Mouse (Mus musculus) embryonic facial prominence, embryonic 12.5 days (tissue): ENCODE results near the gene Gng8. TPM values are rescaled to one million over a fixed set of nuclear protein-coding genes. Genes with fewer than 3 reads are reported as not detected.

Experiments
- ATAC-seq: fragments of 200-750 bp; cut with Nextera tagmentation; 2 replicates; pipeline ENCODE4 v1.8.0; 2017; ENCODE audit not compliant: insufficient number of reproducible peaks, insufficient read depth, low FRiP score, low TSS enrichment
- H3K27ac ChIP-seq: fragments of 300-500 bp; sonication (generic); 2 replicates; pipeline ENCODE4 v1.5.1; 2016; ENCODE audit warnings: mild to moderate bottlenecking
- H3K27me3 ChIP-seq: fragments of 300-500 bp; sonication (generic); 2 replicates; pipeline ENCODE4 v1.6.1; 2016; ENCODE audit warnings: mild to moderate bottlenecking, moderate library complexity
- H3K36me3 ChIP-seq: fragments of 300-500 bp; sonication (generic); 2 replicates; pipeline ENCODE4 v1.6.1; 2016; ENCODE audit warnings: mild to moderate bottlenecking
- H3K4me1 ChIP-seq: fragments of 300-500 bp; sonication (generic); 2 replicates; pipeline ENCODE4 v1.6.1; 2016
- H3K4me2 ChIP-seq: fragments of 300-500 bp; sonication (generic); replicated peaks from 2 replicates; pipeline ENCODE4 v1.6.1; 2016; ENCODE audit warnings: mild to moderate bottlenecking, moderate library complexity
- H3K4me3 ChIP-seq: fragments of 300-500 bp; sonication (generic); 2 replicates; pipeline ENCODE4 v1.5.1; 2016; ENCODE audit warnings: mild to moderate bottlenecking
- H3K9ac ChIP-seq: fragments of 300-500 bp; sonication (generic); 2 replicates; pipeline ENCODE4 v1.6.1; 2016; ENCODE audit warnings: mild to moderate bottlenecking, moderate library complexity
- H3K9me3 ChIP-seq: fragments of 300-500 bp; sonication (generic); 2 replicates; pipeline ENCODE4 v1.6.1; 2016; ENCODE audit warnings: mild to moderate bottlenecking, moderate library complexity
- WGBS: fragments of 180-500 bp; shearing (Covaris S2); methylation state at CpG from one replicate; pipeline ENCODE4 v1.1.7; 2016; 5-methylcytosine and 5-hydroxymethylcytosine counted together
- polyA plus RNA-seq: library from polyadenylated mRNA; unstranded; fragments of >200 nt; fragmentation: Nextera tagmentation; extraction: Ambion mirVana; gene quantifications from 2 replicates; pipeline ENCODE4 v1.2.1, GENCODE M21; 2016

Gene Gng8
- polyA plus RNA-seq, 1 experiment from 2014 or later, result 22.7 TPM

DNA sequence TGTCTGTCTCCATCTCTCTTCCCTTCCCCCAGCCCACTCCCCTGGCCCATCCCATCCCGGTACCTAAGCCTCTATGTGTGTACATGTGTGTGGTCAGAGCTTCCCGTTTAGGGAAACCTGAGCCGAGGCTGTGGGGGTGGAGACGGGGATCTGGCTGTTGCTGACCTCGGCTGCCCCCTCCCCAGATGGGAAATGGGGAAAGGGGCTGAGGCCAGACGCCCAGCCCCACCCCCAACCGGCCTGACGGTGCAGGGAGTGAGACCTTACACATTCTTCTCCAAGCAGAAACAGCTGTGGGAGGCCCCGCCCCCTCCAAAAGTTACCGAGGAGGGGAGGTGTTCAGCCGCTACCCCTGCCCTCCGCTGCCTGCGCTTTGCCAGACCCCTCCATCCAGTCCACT lies 15.0 kb upstream of the Gng8 start:
- Histone ChIP-seq H3K27me3 (no peaks in the 10 kb centered on the region), H3K4me2 (peak overlapping the region; percentile 79), H3K36me3 (peaks cover 24% of the 10 kb centered on the region; the same call in 1 of the 2 replicates), H3K4me1 (peaks cover 22% of the 10 kb centered on the region), H3K27ac (peak overlapping the region; percentile 92), H3K9me3 (no peaks in the 10 kb centered on the region), H3K4me3 (peak overlapping the region; percentile 89), H3K9ac (peak overlapping the region; percentile 90)
- 0% methylated on average over 13 of the region's 13 CpGs for WGBS
- ATAC-seq, result peak; percentile 38

DNA sequence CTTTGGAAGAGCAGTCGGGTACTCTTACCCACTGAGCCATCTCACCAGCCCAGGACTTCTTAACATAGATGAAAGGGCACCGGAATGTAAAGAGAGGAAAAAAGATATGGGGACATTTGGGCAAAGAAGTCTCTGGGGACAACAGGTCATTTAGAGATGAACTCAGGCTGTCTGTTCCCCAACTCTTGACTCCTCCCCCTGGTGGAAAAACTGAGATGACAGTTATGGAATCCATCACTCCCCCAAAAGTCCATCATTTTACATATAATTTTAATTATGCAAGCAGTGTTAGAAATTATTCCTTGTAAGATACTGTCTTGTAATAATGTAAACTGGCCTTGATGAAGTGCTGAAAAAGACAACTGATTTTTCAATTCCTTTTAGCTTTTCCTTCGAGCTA lies 13.9 kb upstream of the Gng8 start:
- WGBS, result 78% methylated on average over 3 of the region's 3 CpGs
- no peaks in the 10 kb centered on the region for H3K27me3 ChIP-seq
- peaks cover 31% of the 10 kb centered on the region; the same call in 1 of the 2 replicates for H3K36me3 ChIP-seq
- no peak overlapping the region for H3K9ac ChIP-seq
- H3K4me3 ChIP-seq, result no peak overlapping the region
- peaks cover 22% of the 10 kb centered on the region for H3K4me1 ChIP-seq
- no peak overlapping the region for H3K27ac ChIP-seq
- H3K9me3 ChIP-seq, result no peaks in the 10 kb centered on the region
- no peak for ATAC-seq
- no peak overlapping the region for H3K4me2 ChIP-seq

DNA sequence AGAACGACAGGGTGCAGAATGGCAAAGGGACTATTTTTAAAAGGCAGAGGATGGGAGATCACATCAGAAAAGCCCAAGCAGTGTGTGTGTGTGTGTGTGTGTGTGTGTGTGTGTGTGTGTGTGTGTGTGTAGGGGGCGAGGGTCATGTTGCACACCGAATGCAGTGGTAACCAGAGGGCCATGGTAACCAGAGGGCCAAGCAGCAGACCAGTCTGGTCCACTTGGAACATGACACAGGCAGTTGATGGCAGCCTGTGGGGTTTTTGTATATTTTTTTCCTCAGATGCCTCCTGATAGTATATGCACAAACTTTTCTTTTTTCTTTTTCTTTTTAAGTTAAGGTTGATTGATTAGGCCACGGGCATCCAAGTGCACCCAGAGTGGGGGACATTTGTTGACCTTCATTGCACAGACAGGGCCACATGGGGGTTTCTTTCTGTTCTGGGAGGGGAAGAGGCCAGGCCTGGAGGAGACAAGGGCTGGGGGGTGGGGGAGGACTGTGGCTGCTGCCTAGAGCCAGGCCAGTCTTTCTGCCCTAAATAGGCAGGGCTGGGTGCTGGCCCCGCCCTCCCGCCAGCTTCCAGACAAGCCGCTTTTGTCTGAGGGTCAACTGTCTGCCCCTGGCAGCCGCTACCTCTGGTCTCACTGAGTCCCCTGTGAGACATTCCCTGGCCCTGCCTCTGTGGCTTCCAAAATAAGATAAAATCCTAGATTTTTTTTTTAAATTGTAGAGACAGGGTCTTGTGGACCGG lies 11.6 kb upstream of the Gng8 start:
- WGBS, result 19% methylated on average over 9 of the region's 9 CpGs
- H3K9ac ChIP-seq, result peak overlapping the region; percentile 11; the same call in 1 of the 2 replicates
- peaks cover 22% of the 10 kb centered on the region for H3K4me1 ChIP-seq
- no peak overlapping the region for H3K4me3 ChIP-seq
- H3K36me3 ChIP-seq, result peaks cover 54% of the 10 kb centered on the region
- H3K27ac ChIP-seq, result peak overlapping the region; percentile 90
- 0 out of 2 replicates have a peak, but pooled peaks have one; percentile 1 for ATAC-seq
- H3K27me3 ChIP-seq, result peaks cover 2% of the 10 kb centered on the region; the same call in 1 of the 2 replicates
- 0 out of 2 replicates have a peak, but pooled peaks cover 4% of the 10 kb centered on the region for H3K9me3 ChIP-seq
- peak overlapping the region; percentile 14 for H3K4me2 ChIP-seq

DNA sequence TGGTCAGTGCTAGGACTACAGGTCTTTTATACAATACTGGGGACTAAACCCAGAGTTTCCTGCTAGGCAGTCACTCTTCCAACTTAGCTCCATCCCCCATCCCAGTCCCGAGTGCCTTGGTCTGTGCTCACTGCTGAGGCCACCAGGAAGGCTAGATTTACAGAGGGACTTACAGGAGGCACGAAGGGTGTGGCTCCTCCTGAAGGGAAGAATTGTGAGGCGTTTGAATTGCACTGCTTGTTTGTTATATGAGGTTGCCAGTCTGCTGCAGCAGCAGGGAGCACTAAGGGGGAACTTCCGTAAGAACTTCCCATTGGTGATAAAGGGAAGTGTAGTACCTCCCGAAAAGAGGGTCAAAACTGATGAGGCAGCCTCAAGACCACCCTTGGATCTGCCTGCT lies 11.0 kb upstream of the Gng8 start:
- H3K36me3 ChIP-seq, result peaks cover 60% of the 10 kb centered on the region
- WGBS, result 16% methylated on average over 5 of the region's 5 CpGs

DNA sequence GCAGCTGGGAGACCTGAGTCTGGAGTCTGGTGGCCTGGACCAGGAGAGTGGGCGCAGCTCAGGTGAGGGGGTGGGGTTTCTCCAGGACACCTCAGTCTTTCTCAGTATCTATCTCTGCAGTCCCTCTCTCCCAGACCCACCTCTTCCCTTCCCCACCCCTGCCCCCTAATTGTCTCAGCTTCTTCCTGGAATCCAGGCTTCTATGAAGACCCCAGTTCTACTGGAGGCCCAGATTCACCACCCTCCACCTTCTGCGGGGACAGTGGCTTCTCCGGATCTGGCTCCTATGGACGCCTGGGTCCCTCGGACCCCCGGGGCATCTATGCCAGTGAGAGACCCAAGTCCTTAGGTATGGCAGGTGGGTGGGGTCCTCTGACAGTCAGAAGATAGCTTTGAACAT lies 8.4 kb upstream of the Gng8 start:
- H3K9me3 ChIP-seq, result peaks cover 19% of the 10 kb centered on the region
- H3K36me3 ChIP-seq, result peaks cover 80% of the 10 kb centered on the region
- peaks cover 19% of the 10 kb centered on the region for H3K27me3 ChIP-seq
- 88% methylated on average over 6 of the region's 6 CpGs for WGBS
- no peak overlapping the region for H3K9ac ChIP-seq
- H3K4me1 ChIP-seq, result peaks cover 13% of the 10 kb centered on the region
- ATAC-seq, result no peak
- H3K4me2 ChIP-seq, result no peak overlapping the region
- no peak overlapping the region for H3K27ac ChIP-seq
- no peak overlapping the region for H3K4me3 ChIP-seq

More for the DNA sequence above, 11.0 kb upstream of the Gng8 start:
- Histone ChIP-seq H3K9ac (peak overlapping the region; percentile 11; the same call in 1 of the 2 replicates), H3K9me3 (peaks cover 10% of the 10 kb centered on the region), H3K27ac (peak overlapping the region; percentile 90), H3K4me1 (peaks cover 22% of the 10 kb centered on the region), H3K4me2 (peak overlapping the region; percentile 14; the same call in 1 of the 2 replicates), H3K27me3 (peaks cover 9% of the 10 kb centered on the region; the same call in 1 of the 2 replicates), H3K4me3 (no peak overlapping the region)
- no peak for ATAC-seq

DNA sequence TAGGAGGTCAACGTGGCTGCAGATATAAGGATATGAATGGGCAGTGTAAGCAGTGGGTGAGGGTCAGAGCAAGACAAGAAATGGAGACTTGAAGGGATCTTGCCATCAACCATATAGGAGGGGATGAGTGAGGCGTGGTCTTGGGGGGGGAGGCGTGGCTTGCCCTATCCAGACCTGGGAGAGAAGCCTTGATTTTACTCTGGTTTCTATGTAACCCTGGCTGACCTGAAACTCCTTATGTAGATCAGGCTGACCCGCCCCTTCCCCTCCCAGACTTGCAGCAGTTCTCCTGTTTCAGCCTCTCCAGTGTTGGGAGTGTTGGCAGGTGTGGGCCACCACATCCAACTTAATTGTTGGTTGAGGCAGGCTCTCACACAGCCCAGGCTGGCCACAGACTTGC lies 7.3 kb upstream of the Gng8 start:
- Histone ChIP-seq H3K4me2 (no peak overlapping the region), H3K9me3 (peaks cover 19% of the 10 kb centered on the region), H3K4me3 (no peak overlapping the region), H3K4me1 (peaks cover 13% of the 10 kb centered on the region), H3K27ac (no peak overlapping the region), H3K27me3 (peaks cover 19% of the 10 kb centered on the region), H3K36me3 (peaks cover 79% of the 10 kb centered on the region), H3K9ac (no peak overlapping the region)
- no peak for ATAC-seq
- 58% methylated on average over 4 of the region's 4 CpGs for WGBS

DNA sequence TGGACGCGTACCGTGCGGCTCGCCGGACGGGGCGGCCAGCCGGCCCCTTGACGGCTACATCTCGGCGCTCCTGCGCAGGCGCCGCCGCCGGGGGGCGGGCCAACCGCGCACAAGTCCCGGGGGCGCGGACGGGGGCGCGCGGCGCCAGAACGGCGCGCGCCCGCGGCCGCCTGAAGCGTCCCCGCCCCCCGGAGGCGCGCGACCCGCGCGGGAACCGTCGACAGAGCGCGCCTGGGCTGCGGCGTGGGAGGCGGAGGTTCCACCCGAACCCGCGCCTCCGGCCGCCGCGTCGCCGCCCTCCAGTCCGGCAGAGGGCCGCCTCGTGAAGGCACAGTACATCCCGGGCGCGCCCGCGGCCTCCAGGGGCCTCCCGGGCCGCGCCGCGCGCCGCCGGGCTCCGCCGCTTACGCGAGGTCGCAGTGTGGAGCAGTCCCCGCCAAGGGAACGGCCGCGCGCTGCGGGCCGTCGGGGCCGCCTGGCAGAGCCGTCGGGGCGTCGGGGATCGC lies 6.3 kb upstream of the Gng8 start:
- Histone ChIP-seq H3K27me3 (peaks cover 19% of the 10 kb centered on the region), H3K4me2 (peak overlapping the region; percentile 30)

DNA sequence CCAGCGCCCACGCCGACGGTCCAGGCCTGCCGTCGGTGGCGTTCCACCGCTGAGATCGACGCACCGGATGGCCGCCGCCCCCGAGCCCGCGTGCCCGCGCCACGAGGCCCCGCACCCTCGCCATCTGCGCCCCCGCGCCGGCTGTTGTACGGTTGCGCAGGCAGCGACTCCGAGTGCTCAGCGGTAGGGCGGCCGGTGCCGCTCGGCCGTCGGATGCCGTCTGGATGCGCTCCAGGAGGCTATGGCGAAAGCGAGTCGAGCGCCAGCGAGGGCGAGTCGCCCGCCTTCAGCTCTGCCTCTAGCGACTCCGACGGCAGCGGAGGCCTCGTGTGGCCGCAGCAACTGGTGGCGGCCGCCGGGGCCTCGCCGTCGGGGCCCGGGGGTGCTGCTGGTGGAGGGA lies 5.7 kb upstream of the Gng8 start:
- peaks cover 19% of the 10 kb centered on the region for H3K27me3 ChIP-seq
- peaks cover 77% of the 10 kb centered on the region for H3K36me3 ChIP-seq
- H3K9ac ChIP-seq, result no peak overlapping the region
- ATAC-seq, result no peak
- WGBS, result 52% methylated on average over 59 of the region's 59 CpGs
- H3K9me3 ChIP-seq, result peaks cover 19% of the 10 kb centered on the region
- peak overlapping the region; percentile 23; the same call in 1 of the 2 replicates for H3K4me3 ChIP-seq
- H3K4me1 ChIP-seq, result peaks cover 7% of the 10 kb centered on the region; the same call in 1 of the 2 replicates
- peak overlapping the region; percentile 30 for H3K4me2 ChIP-seq
- H3K27ac ChIP-seq, result peak overlapping the region; percentile 46; the same call in 1 of the 2 replicates

More for the DNA sequence above, 6.3 kb upstream of the Gng8 start:
- no peak for ATAC-seq
- H3K4me1 ChIP-seq, result peaks cover 7% of the 10 kb centered on the region
- H3K9ac ChIP-seq, result no peak overlapping the region
- H3K9me3 ChIP-seq, result peaks cover 19% of the 10 kb centered on the region
- H3K4me3 ChIP-seq, result peak overlapping the region; percentile 23; the same call in 1 of the 2 replicates
- H3K36me3 ChIP-seq, result peaks cover 78% of the 10 kb centered on the region
- peak overlapping the region; percentile 63; the same call in 1 of the 2 replicates for H3K27ac ChIP-seq
- WGBS, result 22% methylated on average over 89 of the region's 95 CpGs

DNA sequence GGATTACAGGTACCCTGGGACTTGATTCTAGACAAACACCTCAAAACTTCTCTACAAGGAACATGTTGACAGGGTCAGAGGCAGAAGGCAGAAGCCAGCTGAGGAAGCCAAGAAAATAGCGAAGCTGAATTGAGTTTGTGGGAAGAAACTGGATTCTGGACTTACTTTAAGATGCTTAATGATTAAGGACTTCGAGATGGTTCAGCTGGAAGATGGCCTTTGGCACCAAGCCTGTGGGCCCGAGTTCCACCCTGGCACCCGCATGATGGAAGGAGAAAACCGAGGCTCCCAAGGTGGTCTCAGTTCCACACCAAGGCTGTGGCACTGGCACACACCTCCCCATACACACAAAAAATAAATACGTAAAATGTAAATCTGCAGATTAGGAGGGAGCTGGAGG lies 1.1 kb upstream of the Gng8 start:
- H3K27me3 ChIP-seq, result peaks cover 21% of the 10 kb centered on the region
- peaks cover 10% of the 10 kb centered on the region for H3K9me3 ChIP-seq
- peaks cover 32% of the 10 kb centered on the region for H3K36me3 ChIP-seq
- peak overlapping the region; percentile 57 for H3K4me2 ChIP-seq
- H3K4me3 ChIP-seq, result peak overlapping the region; percentile 32
- H3K4me1 ChIP-seq, result peaks cover 51% of the 10 kb centered on the region
- peak overlapping the region; percentile 28 for H3K9ac ChIP-seq
- 15% methylated on average over 6 of the region's 6 CpGs for WGBS
- H3K27ac ChIP-seq, result peak overlapping the region; percentile 96
- ATAC-seq, result no peak

DNA sequence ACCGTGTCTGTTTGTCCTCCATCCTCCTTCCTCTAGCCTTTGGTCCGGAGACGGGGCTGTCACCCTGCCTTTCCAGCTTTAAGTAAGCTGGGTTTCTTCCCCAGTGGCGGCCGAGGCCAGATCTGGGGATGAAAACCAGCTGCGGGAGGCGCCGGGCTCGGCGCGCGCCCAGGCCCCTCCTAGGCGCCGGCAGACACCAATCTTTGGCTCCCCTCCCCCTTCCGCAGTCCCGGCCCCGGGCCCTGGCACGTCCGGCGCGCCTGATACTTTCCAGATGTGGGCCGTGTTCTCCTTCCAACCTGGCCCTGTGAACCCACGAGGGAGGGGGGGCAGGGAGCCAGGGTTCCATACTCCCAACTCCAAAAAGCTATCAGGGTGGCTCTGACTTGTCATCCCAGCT lies 642 bp upstream of the Gng8 start:
- Histone ChIP-seq H3K4me3 (peak overlapping the region; percentile 32), H3K4me1 (peaks cover 52% of the 10 kb centered on the region), H3K9ac (peak overlapping the region; percentile 28), H3K27me3 (peaks cover 17% of the 10 kb centered on the region), H3K9me3 (peaks cover 6% of the 10 kb centered on the region), H3K27ac (peak overlapping the region; percentile 96), H3K36me3 (peaks cover 28% of the 10 kb centered on the region), H3K4me2 (peak overlapping the region; percentile 57)
- WGBS, result 0% methylated on average over 22 of the region's 23 CpGs
- peak; percentile 72 for ATAC-seq

DNA sequence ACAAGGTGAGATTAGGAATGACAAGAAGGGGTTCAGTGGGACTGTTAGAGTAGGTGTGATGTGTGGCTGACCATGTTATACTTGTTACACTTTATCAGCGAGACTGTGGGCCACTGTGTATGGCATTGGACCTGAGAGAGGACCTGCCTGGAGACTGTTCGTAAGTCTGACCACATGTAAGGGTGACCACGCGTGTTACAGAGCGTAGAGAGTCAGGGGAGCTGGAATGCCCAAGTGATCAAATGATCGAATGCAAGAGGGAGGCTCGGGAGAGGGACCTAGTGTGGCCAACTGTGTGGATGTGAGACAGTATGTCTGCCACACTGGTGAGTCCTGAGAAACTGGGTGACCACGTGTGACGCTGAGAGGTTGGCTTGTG lies 755 bp downstream of the Gng8 start:
- H3K36me3 ChIP-seq, result peaks cover 15% of the 10 kb centered on the region
- H3K4me3 ChIP-seq, result peak overlapping the region; percentile 32
- peak overlapping the region; percentile 57 for H3K4me2 ChIP-seq
- H3K9ac ChIP-seq, result peak overlapping the region; percentile 47
- H3K27ac ChIP-seq, result peak overlapping the region; percentile 96; the same call in 1 of the 2 replicates
- peaks cover 10% of the 10 kb centered on the region; the same call in 1 of the 2 replicates for H3K27me3 ChIP-seq
- ATAC-seq, result no peak
- peaks cover 52% of the 10 kb centered on the region for H3K4me1 ChIP-seq
- H3K9me3 ChIP-seq, result no peaks in the 10 kb centered on the region
- 29% methylated on average over 9 of the region's 9 CpGs for WGBS
